Mouse (Mus musculus): ENCODE data around the gene Lsm14b. TPM values are rescaled to one million over a fixed set of nuclear protein-coding genes. Genes with fewer than 3 reads are reported as not detected.

The Lsm14b gene
- total and polyA plus RNA-seq, 3 experiments = 26.2 to 47.0 (median 38.6) TPM

DNA sequence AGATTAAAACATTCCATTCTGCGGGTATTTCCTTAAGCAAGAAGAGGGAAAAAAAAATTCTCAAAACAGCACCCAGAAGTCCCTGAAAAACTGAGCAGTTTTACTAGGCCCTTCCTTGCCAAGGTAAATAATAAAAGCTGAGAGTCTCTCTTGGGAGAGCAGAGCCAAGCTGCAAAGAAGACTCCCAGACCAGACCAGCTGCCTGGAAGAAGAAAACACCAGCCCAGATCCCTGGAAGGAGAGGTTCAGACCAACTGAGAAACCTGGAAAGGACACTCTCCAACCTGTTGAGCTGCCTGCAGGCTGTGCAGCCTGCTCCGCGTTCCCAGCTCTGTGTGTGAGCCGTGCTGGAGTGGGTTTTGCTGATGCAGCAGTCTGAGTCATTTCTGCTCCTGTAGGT is 7.2 kb upstream of the Lsm14b start:
- DNase-seq = no peak

DNA sequence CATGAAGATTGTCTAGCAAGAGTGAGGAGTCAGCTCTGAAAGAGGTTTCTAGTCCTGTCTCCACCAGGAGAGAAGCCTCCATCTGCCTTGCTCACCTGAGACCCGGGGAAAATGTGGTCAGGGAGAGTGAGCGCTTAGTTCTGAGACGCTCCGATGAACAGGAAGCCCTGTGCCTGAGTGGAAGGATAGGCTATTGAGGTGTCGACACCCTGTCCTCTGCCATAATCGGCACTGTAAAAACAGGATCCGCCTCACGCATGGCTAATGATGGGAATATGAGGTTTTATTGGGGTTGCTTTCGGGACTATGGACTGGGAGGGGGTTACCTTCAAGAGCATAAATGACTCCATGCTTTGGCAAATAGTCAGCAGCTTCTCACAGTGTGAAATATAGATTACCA is 6.2 kb upstream of the Lsm14b start:
- DNase-seq = no peak

DNA sequence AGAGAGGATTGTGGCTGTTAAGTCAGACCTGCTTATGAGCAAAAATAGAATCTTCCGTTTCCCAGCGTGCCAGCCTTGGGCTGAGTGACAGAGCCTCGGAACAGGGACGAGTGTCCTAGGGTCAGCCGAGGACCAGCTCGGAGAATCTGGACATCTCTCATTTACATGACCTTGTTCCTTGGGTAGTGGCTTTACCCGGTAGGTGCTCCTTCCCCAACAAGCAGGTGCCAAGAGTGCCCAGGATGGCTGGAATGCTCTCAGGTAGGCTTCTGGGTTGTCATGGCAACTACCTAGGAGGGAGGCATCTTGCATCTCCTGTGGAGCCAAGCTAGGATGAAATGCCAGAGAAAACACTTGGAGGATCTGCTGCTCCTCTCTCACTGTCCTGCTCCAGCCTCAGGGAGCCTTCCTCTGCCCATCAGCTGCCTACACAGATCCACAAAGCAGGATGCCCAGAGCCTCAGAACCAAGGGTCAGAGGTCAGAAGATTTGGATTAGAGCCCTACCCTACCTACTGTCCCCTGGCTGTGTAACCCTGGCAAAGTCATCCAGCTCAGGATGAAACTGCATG is 4.6 kb upstream of the Lsm14b start:
- DNase-seq = no peak

DNA sequence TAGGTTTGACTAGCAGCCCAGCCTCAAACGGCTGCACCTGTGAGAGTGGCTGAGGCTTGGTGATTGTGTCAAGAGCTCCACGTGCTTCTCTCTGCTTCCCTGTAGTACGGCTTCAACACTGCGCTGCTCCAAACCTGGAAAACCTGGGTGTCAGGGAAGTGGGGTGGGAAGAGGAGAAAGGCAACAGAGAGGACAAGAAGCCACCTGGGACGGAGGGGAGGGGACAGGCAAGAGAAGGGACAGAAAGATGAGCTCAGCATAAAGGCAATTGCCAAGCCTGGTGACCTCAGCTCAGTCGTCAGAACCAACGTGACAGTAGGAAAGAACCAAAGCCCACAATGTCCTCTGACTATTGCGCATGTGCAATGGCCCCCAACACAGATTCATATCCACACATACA is 3.9 kb upstream of the Lsm14b start:
- DNase-seq = no peak

DNA sequence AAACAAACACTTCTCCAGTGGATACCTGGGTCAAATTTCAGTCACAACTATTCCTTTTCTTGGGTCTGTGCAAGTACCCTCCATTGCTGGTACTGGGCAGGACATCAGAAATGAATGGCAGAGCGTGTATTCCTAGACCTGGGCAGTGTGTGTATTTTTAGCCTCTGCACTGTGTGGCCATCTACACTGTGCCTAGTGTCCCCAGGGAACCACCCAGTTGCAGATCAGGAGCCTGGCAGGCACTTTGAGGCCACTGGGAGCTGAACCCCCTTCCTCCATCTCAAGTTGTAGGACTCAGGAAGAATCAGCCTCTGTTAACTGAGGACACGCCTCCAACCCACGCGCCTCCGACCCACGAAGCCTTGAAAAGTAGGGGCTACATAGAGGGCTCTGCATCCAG is 2.0 kb upstream of the Lsm14b start:
- no peak for DNase-seq

- DNase-seq = peak; percentile 73
Observed at GRCm38 (mm10) chr2:180025135-180025860, 511 bp downstream of the Lsm14b start.

DNA sequence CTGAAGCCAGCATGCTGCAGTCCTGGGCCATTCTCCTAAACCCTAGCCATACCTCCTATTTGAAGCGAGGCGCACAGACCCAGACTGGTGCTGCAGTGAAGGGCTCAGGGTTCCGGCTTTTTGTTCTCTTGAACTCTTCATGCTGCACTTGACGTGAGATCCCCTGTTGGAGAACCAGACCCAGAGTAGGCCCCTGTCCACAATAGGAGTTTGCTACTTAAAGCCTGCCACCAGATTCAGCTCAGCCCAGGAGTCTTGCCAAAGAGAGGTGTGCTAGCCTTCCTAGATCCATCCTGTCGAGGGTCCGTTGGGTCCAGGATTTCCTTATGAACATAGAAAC is 1.0 kb downstream of the Lsm14b start:
- no peak for DNase-seq

GRCm38 (mm10) chr2:180027768-180028167 is 3.0 kb downstream of the Lsm14b start:
- no peak for DNase-seq

- DNase-seq = no peak
Observed at GRCm38 (mm10) chr2:180031270-180031669, 6.5 kb downstream of the Lsm14b start.

DNA sequence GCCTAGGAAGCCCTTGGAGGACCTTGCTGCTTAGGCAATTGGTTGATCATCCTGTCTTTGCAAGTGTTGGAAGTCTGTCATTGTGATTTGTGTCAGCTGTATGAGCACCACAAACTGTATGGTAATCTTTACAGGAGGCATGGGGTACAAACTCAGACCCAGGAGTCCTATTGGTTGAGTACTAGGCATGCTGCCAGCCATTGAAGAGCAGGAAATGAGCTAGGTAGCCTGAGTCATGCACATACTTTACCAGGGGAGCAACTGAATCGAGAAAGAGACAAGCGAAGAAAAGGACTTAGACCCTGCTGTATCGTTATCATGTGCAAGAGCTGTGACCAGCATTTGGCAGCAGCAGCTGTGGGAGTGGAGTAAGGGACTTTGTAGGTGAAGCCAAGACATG is 8.1 kb downstream of the Lsm14b start:
- DNase-seq = no peak

DNA sequence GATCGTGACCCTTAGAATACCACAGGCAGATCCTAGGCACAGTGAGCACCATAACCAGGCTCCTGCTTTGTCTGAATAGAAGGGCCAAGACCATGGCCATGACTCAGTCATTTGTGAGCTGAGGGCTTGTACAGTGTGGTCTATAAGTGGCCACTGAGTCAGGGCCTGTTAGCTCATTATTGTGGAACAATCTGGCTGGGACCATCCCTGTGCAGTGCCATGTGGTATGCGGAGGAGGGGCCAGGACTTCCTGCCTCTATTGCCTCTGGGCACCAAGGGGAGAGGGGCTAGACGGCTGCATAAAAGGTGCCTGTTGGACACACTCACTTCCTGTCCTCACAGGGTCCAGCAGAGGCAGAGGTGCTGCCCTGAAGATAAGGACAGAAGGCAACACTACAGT is 9.2 kb downstream of the Lsm14b start:
- DNase-seq = no peak

DNA sequence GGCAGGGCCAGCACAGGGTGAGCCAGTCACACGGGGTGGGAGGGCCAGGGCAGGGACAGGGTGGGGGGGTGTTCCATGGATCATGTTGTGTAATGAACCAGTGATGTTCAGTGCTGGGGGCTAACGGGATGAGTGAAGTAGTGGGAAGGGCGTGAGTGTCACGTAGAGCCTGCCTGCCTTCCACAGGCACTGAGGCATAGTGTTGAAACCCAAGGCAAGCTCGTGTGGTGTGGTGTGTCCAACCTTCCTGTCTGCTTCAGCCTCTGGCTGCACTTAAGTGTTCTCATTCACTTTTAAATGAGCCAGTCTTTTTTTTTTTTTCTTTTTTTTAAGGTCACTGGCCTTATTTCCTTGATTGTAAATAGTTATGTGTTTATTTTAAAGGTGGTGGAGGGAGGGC is 10.0 kb downstream of the Lsm14b start:
- DNase-seq = no peak

DNA sequence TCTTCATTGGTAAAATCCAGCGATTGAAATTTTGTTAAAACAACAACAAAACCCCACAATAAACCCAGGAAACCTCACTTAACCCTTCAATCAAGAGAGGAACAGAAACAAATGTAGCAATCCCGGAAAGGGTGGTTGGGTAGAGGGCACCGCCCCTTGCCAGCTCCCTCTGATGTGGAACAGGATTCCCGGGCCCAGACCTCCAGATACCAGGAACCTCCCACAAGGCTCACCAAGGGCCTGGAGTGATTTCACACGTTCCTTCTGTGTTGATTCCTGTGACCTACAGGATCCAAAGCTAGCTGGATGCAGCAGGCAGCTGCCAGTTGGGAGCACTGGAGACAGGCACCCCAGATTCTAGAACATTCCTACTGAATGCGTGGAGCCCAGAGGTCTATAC is 15.6 kb downstream of the Lsm14b start:
- peak; percentile 19 for DNase-seq

DNA sequence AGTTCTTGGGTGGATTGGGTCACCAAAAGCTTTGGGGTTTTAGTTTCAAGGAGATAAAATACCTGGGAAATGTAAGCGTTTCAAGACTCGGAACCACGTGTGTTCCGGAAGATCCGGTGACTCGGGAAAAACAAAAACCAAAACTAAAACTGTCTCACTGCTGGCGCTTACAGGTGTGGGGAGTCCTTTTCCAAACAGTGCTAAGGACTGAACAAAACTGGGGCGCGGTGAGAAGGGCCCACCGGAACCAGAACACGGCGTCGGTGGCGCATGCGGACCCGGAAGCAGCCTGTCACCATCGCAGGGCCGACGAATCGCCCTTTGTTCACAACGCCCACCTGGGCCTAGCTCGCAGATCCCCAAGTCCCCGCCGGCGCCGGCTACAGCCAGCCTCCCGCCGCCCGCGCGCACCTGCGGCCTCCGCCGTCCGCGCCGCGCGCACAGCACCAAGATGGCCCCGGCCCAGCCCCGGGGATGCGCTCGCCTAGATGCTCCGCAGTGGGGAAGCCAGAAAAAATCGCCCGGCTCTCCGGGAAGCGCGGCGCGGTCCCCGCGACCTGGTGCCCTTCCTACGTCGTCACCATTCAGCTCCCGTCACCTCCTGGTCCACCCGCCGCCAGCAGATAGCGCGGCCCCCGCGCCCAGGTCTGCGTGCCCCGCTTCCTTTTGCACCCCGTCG is 16.9 kb downstream of the Lsm14b start:
- no peak for DNase-seq

GRCm38 (mm10) chr2:180042256-180042857 is 17.6 kb downstream of the Lsm14b start, which contains the start of the genes Psma7 and Ss18l1:
Gene Psma7 (minus strand): TSS chr2:180042433.
Gene Ss18l1 (plus strand): TSS chr2:180042509.
- DNase-seq = peak; percentile 94

GRCm38 (mm10) chr2:180042858-180043515 is 18.2 kb downstream of the Lsm14b start:
- peak; percentile 73 for DNase-seq

GRCm38 (mm10) chr2:180045283-180045682 is 20.5 kb downstream of the Lsm14b start:
- peak; percentile 43 for DNase-seq

DNA sequence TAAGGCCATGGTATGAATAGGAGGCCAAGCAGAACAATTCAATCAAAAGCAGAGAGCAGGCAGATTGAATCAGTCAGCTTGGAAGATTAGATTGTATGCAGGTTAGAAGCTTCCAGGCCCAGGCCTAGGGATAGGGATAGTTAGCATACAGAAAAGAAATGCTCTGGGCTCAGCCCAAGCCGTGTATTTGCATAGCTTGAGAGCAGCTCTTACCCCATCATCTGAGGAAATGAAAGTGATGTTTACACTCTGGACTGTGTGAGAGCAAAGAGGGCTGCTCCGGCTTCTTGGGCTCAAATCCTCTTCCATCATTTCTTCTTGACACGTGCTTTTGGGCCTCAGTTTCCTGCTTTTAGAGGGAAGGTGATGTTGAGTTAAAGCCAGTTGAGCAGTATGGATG is 22.8 kb downstream of the Lsm14b start:
- no peak for DNase-seq

DNA sequence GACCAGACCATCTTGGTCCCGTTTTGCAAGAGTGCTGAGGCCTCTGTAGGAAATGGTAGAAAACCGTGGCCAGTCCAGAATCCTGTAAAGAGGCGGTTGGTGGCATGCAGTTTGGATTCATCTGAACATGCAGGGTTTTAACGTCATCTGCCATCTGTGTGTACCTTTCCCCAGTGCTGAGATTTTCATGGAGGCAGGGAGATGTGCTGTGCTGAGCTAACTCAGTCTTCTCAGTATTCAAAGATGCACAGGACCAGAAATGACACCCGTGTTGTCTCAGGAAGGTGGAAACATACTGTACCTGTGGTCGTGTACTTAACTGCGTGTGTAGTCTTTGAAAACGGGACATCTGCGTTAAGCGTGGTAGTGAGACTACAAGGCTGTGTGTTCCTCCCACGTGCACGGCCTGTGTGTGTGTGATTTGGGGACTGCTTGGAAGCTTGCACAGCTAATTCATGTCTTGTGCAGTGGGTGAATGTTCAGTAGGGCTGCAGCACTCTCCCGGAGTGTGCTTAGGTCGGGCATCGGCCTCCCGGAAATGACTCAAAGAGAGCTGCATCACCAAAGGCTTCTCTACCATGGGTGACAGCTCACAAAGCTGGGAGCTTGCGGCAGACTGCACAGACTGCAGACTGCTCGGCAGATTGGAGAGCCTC is 23.3 kb downstream of the Lsm14b start:
- no peak for DNase-seq

GRCm38 (mm10) chr2:180050986-180051385 is 26.2 kb downstream of the Lsm14b start:
- peak; percentile 75 for DNase-seq

- no peak for DNase-seq
Observed at GRCm38 (mm10) chr2:180051986-180052733, 27.4 kb downstream of the Lsm14b start.

All from adrenal gland, adult 2 months (tissue).